Mouse (Mus musculus): ENCODE measurements at regions not wholly inside any gene's neighbourhood (a gene's known extent, or its start where the extent isn't known, plus 50 kb on each side); places are given as distances from the start of the nearest gene placed in this dataset.
A peak's percentile ranks its signal among the peaks of the same experiment; 100 is the strongest.
"Not testable (repeated sequence)": the region's sequence is repeated elsewhere in the genome, so short reads cannot be mapped to it uniquely, and the experiment has no call there.

DNA sequence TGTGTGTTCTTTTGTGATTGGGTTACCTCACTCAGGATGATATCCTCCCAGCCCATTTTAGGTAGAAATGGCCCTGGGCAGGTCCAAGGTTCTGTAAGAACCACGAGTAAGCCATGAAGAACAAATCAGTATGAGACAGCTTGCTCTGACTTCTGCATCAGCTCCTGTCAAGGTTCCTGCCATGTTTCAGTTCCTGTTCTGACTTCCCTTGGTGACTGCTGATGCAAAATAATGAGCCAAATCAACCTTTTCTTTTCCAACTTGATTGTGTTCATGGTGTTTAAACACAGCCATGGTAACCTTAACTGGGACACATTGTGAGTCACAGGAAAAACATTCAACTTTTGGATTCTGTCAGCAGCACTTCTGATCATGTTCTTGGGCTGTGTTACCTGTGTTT, 667.4 kb upstream of the Igfbp7 start:
- no peak for DNase-seq (ENCODE audit: low spot score in 2 of 2)

DNA sequence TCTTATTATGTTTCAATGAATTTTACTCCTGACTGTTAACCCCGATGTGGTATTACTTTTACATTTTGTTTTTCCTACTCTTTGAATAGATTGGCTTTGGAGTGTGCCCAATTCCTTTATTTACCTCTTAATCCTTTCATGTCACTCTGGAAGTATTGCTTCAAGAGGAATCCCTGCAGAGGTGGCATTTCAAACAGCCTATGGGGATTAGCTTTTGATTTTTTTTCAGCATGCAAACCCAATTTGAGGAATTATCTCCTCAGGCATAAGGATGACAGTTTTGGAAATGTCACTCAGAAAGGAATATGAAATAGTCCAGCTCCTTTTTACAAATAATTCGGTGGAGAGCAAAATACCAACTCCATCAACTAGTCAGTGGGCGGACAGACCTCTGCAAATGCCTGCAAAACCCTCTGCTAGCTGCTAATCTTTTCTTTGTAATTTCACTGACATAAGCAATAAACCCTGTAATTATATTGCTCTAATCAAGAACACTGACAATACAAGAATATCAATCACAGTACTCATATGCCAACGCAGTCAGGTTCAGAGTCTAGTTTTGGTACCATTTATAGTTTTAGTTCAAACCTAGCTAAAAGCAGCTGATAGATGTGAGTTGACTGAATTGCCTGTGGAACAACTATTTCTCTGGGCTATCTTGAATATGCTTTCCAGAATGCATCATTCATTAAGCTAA, 624.9 kb upstream of the Igfbp7 start:
- DNase-seq (ENCODE audit: low spot score in 2 of 2), result no peak

DNA sequence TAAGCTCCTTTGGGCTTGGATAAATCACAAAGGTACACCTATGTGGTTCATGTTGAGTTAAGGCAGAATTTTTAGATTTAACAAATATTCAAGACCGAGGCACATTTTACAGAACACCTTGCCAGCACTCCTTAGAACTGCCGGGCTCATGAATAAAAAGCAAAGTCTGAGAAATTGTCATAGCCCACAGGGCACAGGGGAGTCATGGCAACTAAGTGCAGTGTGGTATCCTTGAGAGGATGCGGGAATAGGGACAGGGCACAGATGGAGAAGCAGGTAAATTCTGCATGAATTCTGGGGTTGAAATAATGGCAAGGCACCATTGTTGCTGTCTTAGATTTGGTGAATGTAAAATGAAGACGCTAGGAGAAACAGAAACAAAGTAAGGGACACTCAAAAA, 609.7 kb upstream of the Igfbp7 start:
- no peak for DNase-seq (ENCODE audit: low spot score in 2 of 2)

DNA sequence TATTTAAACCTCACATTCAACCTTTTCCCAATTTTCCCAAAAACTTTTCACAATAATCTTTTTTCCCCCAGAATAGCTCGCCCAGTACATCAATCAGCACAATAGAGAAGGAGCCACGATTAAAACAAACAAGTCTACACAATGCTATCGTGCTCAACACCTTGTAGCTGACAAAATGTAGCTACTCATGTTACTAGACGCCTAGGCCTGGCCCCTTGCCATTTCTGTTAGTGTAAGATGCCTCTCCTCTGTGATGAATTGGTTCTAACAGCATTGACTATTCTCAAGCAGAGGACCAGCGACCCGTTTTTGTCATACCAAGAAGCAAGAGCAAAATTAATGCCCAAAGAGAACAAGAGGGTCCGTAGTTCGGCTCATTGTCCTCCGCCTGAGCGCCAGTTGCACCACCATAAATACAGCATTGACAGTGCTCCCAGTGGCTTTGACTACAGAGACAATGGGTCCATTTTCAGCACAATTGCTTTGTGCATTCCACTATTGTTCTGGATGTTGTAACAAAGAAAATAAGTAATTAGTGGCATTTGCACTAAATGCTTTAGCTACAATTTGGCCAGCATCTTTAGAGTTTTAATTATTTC, 578.7 kb upstream of the Igfbp7 start:
- DNase-seq (ENCODE audit: low spot score in 2 of 2), result peak in 1 of 2 experiments; percentile 32

GRCm38 (mm10) chr5:77985269-77985668, 577.4 kb upstream of the Igfbp7 start:
- DNase-seq (ENCODE audit: low spot score in 2 of 2), result no peak

DNA sequence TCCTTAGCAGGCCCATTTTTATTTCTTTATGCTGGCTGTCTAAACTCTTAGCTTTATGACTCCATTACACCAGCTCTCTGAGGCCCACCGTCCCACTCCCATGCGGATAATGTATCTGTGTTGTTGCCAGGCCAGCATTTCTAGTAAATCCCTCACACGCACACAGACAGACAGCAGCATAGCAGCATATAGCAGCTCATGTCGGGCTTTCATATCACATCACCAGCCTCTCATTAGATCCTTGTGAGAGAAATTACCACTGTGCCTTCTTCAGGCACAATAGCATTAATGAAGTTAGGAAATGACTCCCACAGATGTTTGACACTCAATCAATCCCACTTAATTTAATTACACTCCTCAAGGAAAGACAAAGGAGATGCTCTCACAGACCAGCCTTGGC, 532.2 kb upstream of the Igfbp7 start:
- DNase-seq (ENCODE audit: low spot score in 2 of 2), result not testable (repeated sequence)

- no peak for DNase-seq (ENCODE audit: low spot score in 2 of 2)
These were observed 524.0 kb upstream of the Igfbp7 start for GRCm38 (mm10) chr5:77931874-77932273.

DNA sequence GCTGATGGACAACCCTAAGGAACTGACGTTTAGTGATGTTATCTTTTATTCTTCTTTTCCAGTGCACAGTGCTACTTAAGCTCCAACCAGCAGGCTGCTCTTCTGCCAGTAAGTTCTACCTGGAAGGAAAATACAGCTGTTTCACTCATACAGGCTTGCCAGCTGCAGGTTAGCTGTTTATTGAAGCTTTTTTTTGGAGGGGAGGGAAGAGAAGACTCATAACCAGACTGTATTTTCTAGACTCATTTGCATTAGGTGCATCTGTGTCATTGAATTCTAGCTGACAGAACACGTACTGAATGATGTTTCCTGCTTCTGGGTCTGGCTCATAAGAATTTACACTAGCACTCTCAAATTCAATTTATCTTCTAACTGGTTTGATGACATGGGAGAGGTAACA, 513.3 kb upstream of the Igfbp7 start:
- no peak for DNase-seq (ENCODE audit: low spot score in 2 of 2)

DNA sequence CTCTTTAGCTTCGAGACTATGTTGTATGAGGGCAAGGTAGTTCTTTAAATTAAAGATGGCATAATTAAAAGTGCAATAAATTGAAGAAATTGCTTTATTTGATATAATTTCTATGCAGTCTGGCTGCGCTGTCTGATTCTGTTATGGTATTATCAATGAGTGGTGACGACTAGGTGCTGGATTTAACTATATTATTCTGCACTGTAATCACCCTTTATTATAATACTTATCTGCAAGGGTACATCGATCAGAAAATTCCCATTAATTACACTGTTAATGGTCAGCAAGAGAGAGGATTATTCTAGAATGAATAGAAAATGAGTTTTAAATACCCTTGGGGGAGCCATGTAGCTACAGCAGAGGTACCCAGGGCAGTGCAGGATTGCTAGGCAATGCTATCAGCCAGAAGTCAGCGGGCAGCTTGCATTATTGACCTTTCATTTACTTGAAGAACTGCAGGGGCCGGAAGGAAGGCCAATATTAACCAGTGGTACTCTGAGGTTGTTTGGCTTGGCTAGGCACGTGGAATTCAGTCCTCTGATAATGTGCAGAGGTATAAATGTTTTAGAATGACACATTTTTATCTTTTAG, 509.3 kb upstream of the Igfbp7 start:
- no peak for DNase-seq (ENCODE audit: low spot score in 2 of 2)

DNA sequence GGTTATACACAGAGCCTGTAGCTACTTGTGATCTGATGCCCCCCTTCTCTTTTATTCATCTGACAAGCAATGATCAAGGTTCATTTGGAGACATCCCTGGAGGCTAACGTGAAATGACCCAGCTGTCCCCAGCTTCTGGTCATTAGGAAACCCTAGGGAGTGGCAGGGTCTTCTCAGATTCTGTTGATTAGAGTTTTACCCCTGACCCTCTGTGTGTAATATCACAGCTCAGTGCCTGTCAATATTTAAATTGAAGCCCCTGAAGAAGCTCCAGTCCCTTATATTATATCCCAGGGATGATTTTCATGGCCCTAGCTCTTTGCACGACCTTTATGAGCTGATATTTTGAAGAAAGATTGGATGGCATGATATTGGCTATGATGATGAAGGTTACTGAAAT, 508.5 kb upstream of the Igfbp7 start:
- DNase-seq (ENCODE audit: low spot score in 2 of 2), result no peak

DNA sequence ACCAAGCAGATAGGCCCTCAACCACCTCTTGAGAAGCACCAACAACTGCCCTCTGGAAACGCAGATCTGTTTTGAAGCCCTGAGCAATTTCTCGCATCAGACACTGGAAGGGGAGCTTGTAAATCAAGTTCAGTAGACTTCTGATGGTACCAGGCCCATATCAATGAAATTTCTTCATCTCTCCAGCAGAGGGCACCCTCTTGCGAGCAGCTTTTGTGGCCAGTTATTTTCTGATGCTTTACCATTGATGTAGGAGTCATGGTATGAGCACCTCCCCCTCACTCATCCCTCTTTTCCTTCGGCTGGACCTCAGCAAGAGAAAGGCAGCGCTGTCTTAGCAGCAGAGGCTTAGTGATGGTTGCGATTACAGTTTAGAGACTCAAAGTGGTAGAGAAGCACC, 501.4 kb upstream of the Igfbp7 start:
- DNase-seq (ENCODE audit: low spot score in 2 of 2), result no peak

DNA sequence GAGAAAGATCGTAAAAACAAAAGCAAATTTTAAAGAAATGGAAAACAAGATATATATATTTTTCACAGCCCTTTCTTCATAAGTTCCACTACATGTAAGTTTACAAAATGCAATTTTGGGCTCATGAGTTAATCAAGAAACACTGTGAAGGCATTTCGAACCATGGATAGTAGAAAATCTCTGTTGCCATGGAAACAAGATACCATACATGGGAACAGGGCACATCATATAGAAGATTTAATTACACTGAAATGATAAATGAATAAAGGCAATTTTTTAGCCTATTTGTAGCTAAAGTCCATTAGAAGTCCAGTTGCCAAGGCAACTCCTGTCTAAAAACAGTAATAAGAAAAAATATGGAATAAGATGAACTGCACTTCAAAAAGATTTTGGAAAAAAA, 484.2 kb upstream of the Igfbp7 start:
- not testable (repeated sequence) for DNase-seq (ENCODE audit: low spot score in 2 of 2)

GRCm38 (mm10) chr5:77888534-77888933, 480.7 kb upstream of the Igfbp7 start:
- peak in 1 of 2 experiments; percentile 50 for DNase-seq (ENCODE audit: low spot score in 2 of 2)

- DNase-seq (ENCODE audit: low spot score in 2 of 2), result no peak
These were observed 463.6 kb upstream of the Igfbp7 start for GRCm38 (mm10) chr5:77871403-77871802.

DNA sequence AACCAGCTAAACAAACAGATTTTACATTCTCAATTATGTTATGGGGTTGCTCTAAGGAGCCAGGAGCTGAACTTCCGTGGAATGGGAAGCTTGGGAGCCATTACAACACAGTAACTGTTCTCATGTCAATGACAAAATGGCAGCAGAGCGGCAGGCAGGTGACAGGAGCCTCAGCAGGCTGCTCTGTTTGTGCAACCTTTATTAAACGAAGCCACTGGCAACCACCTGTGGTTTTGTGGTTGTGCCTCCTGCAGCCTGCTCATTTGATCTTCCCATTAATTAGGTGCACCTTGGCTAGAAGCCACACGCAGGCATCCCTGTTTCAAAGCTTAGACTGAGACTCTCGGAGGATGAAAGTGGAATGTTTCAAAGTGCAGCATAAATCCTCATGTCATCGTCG, 457.5 kb upstream of the Igfbp7 start:
- no peak for DNase-seq (ENCODE audit: low spot score in 2 of 2)

GRCm38 (mm10) chr5:77855191-77855590, 447.4 kb upstream of the Igfbp7 start:
- DNase-seq (ENCODE audit: low spot score in 2 of 2), result no peak

- no peak for DNase-seq (ENCODE audit: low spot score in 2 of 2)
These were observed 446.4 kb upstream of the Igfbp7 start for GRCm38 (mm10) chr5:77853999-77854784.

DNA sequence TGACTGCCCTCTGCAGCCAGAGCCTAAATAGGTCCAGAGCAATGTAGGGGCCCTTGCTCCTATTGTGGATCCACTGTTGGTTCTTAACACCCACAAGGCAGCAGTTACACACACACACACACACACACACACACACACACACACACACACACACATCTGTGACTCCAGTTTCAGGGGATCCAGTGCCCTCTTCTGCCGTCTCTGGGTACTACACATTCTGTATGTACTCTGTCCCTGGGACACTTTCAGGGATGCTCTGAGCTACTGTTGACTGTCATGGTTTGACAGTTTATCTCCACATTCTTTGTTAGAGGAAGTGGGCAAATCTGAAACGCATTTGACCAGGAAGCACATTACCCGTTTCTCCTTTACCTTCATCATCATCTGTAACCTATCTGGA, 443.8 kb upstream of the Igfbp7 start:
- no peak for DNase-seq (ENCODE audit: low spot score in 2 of 2)

DNA sequence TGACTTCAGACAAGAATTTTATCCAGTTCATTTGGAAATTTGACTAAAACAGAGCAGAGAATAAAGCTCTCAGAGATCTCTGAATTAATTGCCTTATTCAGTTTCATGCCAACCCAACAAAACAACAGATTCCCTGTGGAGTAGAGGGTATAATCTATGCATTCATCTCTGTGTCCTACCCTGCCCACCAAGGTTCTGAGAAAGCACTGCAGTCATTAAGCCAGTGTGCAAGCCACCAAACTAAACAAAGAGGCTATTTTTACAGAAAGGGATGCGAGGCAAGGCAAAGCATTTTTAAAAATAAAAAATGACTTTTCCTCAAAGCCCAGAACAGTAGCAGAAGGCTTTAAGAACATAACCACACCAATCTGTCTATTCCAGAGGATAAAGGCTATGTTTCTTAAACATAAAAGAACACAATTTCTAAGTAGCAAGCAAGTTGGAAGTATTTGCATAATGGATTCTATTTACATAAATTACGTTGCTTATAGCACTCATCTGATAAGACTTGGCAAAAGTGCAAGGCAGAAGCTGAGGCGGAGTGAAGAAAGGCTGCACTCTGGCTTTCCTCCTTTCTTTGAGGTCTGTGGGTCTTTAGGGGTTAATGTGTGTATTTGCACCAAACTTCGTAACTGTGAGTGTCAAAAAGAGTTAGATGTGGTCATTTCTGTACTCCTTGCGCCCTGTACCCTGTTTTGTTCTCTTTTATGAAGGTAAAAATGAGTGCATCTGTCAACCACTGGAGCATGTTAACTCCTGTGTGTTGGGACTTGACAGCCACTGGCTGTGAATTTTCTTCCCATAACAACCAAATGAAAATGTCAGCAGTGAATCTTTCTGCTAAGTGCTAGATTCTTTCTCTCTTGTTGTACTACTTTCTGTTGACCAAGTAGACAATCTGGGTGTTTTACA, 430.6 kb upstream of the Igfbp7 start:
- DNase-seq (ENCODE audit: low spot score in 2 of 2), result peak in 1 of 2 experiments; percentile 46

GRCm38 (mm10) chr5:77827971-77828370, 420.1 kb upstream of the Igfbp7 start:
- no peak for DNase-seq (ENCODE audit: low spot score in 2 of 2)

GRCm38 (mm10) chr5:77826063-77826462, 418.2 kb upstream of the Igfbp7 start:
- no peak for DNase-seq (ENCODE audit: low spot score in 2 of 2)
